Mouse (Mus musculus) megakaryocyte progenitor cell, adult 5-6 weeks (primary cell): ENCODE measurements around the gene Nqo1. TPM values are rescaled to one million over a fixed set of nuclear protein-coding genes. Genes with fewer than 3 reads are reported as not detected.

ENCODE experiments used
- ATAC-seq: replicated peaks from 2 replicates; pipeline ENCODE4 v1.8.0; 2016; ENCODE audit warnings: mild to moderate bottlenecking, moderate TSS enrichment, inconsistent platforms; ENCODE audit not compliant: poor library complexity
- total RNA-seq, 2 experiments: library from RNA; stranded (forward) in 1 of 2; stranded (reverse) in 1 of 2; fragments of 157-497, 149-512 nt in 1 of 2; fragments of 200-1000 nt in 1 of 2; gene quantifications; 2 replicates each; pipeline versions ENCODE4 v1.2.3 to v1.2.4; 2015 to 2017

The Nqo1 gene
- total RNA-seq (2015): 4.0 and 5.4 TPM in 2 replicates
- 2.8 and 3.5 TPM in 2 replicates for total RNA-seq (2017)

DNA sequence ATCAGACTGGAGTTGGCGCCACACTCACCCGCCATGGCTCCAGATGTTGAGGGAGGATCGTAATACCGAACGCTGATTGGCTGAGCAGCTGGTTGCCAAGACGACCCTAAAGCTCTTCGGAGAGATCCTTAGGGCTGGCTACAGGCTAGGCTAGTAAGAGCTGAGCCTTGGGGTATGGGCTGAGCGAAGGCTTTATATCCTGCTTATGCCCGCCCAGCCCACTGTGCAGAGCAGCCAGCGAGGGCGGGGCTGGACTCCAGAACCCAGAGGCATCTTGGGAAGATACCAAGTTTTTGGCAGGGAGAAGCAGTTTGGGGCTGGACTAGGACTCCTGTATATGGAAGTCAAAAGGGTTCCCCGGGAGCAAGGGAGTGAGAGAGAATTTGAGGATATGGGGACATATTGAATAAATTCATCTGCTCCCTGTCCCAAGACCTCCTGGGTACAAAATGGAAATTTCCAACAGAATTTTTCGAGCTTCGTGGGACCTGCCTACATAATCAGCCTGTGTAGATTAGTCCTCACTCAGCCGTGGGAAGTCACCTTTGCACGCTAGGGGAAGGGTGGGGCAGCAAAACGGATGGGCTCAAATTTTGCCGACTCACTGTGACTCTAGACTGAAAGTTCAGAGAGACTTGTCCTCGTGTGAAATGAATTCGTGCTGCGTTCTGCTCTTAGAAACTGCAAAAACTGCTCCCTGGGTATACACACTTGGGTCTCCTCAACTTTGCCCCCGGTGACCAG is at the start of gene Nqo1:
TSS of gene Nqo1 (minus strand) at position 169 of the 744 bp plus-strand sequence.
- ATAC-seq: peak; percentile 89

DNA sequence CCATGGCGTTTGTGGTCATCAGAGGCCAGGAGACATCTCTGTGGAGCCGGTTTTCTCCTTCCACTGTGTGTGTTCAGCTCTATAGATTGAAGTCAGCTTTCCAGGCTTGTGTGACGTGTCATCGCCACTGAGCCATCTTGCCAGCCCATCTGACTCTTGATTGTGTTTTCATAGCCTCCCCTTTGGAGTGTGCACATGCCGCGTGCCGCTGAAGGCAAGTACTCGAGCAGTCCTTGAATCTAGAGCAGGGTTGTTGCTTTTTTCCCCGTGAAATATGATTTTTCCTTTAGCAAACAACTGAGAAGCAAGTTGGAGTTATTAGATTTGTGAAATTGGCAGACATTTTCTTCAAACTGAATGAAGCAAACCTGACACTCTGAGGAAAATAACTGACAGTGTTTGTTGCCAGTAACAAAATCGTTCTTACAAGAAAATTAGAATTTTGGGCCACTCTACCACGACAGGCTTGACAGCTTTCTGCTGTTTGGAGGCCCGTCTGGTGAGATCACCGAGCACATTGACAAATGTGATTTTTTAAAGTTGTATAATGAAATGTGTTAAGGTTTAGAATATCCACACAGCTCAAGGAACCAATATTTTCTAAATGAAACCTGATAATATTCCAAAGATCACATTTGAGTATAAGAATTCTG is 48.5 kb upstream of the Nqo1 start:
- ATAC-seq: no peak

DNA sequence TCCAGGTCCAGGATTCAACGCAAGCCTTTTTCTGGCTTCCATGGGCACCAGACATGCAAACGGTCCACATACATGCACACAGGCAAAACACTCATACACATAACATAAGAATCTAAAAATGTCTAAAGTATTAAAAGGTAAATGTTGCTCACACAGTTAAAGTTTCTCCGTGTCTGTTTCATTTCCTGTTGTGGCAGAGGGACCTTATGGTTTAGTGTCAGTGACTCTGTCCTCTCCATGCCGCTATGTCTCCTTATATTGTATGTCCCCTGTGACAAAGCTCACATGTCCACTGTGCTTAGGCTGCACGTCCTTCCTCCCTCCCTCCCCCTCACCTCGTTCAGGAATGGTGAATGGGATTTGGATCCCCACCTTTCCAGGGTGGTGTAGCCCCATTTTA is 46.6 kb upstream of the Nqo1 start:
- ATAC-seq: no peak; the same call in 1 of the 2 replicates

DNA sequence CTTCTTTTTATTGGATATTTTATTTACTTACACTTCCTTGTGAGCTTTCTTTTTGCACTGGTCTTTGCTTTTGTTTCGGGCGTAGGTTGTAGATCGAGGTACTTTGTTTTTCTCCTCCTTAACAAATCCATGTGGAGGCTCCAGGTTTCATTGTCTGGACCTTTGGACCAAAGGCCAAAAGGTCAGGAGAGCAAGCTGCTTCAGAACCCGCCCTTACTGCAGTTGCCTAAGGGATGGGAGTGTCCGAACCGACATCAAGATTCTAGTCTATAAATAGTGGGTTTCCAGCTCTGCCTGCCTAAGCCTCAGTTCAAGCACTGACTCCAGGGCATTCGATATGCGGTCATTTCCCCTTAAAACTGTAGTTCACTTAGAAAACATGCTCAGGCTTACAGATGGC is 46.1 kb upstream of the Nqo1 start:
- no peak for ATAC-seq

DNA sequence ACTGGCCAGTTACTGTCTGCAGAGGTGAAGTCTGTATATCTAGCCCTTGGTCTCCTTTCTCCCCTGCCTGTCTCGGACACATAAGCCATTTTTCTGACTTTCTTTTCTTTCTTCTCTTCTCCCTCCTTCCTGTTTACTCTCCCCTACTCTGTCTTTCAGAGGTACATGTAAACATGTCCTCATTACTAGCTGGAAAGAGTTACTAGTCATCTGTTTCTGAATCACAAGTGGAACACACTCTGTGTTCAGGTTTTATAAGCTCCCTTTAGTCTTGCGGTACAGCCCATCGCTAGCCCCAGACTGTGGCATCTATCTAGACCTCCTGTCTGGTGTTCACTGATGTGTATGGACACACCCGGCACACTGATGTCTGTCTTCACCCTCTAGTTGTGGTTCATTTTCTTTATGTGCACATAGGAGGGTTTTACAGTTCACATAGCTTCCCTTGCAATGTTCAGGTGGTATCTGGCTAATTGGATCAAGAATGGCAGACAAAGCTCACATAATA is 45.4 kb upstream of the Nqo1 start:
- ATAC-seq: peak; percentile 45; the same call in 1 of the 2 replicates

DNA sequence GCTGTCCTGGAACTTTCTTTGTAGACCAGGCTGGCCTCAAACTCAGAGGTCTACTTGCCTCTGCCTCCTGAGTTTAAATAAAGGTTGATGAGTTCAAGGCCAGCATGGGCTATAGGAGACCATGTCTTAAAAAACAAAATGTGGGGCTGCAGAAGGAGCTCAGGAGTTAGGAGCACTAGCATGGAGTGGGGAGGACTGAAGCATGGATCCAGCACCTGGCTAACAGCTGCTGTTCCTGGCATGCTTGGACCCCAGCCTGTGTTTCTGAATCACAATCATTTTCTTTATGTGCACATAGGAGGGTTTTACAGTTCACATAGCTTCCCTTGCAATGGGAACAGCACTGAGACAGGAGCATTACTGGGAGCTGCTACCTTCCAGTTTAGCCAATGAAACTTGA is 44.7 kb upstream of the Nqo1 start:
- ATAC-seq: no peak

DNA sequence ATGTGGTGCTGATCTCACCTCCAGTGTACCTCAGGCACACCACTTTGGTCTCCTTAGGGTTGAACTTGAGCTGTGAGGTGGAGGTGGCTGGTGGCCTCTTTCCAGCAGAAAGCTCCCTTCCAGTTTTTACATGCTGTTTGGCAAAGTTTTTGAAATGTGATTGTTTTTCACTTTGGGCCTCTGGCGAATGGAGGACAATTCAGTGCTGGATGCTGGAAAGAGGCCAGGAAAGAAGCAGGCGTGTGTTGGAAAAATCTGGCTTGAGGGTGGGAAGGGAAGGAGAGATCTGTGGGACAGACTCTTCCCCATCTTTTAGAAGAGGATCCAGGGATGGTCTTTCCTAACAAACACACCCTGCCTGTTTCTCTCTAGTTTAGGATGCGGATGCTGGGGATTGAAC is 41.6 kb upstream of the Nqo1 start:
- no peak for ATAC-seq

DNA sequence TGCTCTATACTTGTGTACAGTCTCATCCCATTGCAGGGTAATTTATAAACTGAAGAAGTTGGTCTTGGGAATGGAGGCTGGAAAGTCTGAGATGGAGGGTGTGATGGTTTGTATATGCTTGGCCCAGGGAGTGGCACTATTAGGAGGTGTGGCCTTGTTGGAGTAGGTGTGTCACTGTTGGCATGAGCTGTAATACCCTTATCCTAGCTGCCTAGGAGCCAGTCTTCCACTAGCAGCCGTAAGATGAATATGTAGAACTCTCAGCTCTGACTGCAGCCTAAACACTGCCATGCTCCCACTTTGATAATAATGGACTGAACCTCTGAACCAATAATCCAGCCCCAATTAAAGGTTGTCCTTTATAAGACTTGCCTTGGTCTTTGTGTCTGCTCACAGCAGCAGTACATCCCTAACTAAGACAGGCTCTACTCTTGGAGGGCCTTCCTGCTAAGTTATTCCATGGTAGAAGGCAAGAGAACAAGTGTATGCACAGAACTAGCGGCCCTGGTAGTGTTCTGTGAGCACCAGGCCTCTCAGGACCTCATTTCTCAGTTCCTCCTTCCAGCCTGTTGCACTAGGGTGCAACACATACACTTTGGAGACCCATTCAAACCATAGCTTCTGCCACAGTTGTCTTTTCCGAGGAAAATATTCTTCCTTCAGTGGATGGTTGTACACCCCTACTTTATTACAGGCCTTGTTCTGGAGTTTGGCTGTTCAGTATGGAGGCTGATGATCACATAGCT is 37.0 kb upstream of the Nqo1 start:
- 0 out of 2 replicates have a peak, but pooled peaks have one; percentile 18 for ATAC-seq

DNA sequence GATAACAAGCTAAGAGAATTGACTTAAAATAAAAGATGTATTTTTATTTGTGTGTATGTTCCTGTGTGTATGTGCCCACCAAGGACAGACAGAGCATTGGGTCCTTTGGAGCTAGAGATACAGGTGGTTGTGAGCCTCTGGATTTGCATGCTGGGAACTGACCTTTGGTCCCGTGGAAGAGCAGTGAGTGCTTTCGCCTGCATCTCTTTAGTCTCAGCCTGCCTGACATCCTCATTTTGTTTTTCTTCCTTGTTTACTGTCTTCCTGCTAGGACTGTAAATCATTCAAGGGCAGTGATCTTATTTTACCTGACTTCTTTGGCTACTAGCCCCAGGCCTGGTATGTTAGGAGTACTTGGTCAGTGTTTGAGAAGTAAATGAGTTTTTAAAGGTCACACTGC is 34.7 kb upstream of the Nqo1 start:
- ATAC-seq: no peak

DNA sequence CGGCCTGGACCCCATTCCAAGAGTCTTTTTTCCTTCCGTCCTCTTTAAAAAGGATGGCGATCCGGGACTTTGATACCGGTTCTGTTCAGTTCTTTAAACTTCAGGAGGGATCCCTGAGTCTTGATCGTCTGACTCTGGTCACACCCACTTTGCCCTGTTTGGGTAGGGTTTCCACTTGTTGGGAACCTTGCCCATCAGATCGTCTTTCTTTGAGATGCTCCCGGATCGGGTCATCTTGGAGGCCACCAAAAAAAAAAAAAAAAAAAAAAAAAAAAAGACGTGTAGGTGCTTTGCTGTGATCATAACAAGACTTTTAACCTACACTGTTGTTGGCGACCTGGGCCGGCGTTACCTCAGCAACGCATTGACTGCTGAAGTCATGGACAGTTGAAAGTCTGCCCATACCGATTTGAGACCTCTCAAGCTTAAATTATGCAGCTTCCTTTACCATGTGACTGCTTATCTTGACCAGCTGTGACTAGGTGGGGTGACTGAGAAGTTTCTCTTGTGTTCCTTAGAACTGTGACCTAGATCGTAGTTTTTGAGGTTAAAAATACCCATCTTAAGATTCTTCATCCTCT is 33.9 kb upstream of the Nqo1 start:
- peak; percentile 69 for ATAC-seq

DNA sequence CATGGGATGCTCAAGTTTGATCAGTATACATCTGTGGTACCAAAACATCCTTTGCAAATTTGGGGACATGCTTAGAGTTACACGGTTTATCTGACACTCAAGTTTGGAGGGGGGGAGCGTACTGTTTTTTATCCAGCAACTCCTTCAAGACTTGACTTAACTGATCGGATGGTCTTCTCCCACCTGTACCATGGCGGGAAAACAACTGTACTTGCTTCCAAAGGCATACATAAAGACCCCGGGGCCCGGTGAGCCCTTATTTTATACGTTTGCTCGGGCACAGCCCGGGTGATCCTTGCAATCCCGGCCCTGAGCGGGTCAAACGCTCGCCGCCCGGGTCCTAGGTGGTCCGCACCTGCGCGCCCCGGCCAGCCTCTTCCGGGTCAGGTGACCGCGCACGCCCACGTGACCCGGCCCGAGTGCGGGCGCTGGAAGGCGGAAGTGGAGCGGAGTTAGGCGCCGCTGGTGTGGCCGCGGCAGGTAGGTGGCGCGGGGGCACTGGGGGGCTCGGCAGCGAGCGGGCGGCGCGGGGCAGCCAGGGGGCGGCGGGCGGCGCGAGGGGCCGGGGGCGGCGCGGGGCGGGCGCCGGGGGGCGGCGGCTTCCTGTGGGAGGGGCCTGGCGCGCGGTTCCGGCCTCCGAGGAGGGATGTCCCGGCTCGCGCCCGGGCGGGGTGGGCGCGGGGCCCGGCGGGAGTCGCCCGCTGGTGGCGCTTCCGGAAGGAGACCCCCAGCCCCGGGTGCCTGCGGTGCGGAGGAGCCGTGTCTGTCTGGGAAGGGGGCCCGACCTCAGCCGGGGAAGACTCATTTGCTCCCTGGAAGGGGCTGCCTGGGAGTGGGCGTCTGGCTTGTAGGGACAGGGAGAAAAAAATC is 33.2 kb upstream of the Nqo1 start, which contains the start of gene Wwp2:
TSS of gene Wwp2 (plus strand) at position 404 of the 870 bp plus-strand sequence.
- ATAC-seq: peak; percentile 62

DNA sequence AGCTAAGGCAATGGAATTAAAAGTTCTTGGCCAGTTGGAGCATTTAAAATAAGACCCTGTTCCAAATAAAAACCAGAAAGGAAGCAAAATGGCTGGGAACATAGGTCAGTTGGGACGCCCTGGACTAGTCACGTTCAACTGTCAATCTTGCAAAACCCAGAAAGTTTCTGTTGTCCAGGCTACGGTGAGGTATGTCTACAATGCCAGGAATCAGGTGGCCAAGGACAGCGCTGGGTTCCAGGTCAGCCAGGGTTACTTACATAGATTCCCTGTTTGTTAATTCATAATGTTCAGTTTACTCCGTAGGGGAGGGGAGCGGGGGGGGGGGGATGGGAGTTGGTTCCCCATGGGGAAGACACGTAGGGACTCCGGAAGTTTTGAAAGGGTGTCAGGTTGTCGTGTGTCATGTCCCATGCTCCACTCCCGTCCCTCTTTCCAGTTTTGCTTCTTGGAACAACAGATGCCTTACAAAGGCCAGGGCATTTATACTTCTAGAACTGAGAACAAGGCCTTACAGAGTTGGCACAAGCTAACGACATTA is 32.5 kb upstream of the Nqo1 start:
- peak; percentile 38 for ATAC-seq

DNA sequence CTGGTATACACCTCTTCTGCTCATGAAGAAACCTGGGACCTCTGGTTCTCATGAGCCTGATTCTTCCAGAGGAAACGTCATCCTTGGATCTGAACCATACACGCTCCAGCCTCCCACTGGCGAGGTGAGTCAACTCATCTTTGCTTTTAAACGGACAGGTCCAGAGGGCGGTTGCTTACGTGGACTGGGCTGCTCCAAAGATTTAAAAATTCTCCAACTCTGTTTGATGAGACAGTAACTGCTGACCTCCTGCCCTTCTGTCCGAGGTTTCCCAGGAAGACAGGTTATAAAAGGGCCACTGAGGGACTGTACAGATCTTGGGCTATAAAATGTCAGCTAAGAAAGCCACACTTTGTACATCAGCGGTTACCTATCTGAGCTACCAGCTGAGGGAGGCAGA is 27.8 kb upstream of the Nqo1 start:
- no peak for ATAC-seq

DNA sequence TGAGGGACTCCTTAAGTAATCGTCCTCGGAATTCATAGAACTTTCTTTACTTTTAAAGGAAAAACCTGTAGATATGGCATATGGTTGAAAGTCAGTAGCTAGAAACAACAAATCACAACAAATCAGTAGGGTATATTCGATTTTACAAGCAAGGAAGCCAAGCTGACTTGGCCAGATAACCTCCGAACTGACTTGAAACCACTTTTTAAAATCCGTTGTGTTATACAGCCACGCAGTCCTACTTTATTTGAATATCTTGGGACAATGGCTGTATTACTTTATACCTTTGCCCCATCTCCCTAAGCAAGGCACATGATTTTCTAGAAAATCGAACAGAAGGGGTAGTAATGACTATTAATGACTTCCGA is 22.2 kb upstream of the Nqo1 start:
- peak; percentile 15; the same call in 1 of the 2 replicates for ATAC-seq

DNA sequence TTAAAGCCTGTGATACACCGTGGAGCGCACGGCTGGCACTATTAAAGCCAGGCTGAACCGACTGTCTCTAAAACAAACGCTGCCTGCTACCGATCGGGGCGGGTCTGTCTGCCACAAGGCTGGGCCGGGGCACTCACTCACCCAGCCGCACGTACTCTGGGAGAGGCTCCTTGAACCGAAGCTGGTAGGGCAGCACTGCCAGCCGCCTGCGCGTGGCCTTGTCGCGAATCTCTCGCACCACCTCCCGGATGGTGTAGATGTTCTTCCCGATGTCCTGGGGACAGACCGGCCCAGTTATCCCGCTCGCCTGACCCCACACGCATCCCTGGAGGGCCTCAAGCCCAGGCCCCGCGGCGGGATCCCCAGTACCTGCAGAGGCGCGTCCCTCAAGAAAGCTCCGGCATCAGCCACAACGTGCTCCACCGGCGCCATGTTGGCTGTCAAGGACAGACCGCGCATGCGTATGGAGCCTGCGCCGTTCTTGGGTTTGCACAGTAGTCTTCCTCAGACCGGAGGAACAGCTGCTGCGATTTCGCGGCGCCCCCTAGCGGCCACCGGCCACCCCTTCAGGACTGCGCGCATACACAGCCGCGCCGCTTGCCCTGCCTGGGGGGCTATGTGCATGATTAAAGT is 21.7 kb upstream of the Nqo1 start, which contains the start of gene Nob1:
TSS of gene Nob1 (minus strand) at position 455 of the 633 bp plus-strand sequence.
- peak; percentile 93 for ATAC-seq

DNA sequence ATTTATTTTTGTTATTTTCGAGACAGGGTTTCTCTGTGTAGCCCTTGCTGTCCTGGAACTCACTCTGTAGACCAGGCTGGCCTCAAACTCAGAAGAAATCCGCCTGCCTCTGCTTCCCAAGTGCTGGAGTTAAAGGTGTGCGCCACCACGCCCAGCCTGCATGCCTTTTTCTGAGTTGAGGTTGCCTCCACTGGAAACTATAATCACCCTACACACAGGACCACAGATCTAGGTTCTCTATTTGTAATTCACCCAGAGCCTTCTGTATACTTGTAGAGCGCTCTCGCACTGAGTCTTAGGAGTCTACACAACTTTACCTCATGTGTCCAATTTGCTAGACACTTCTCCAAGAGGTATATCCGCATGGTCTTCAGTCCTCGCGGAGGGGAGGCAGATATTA is 21.2 kb upstream of the Nqo1 start:
- ATAC-seq: peak; percentile 5; the same call in 1 of the 2 replicates

DNA sequence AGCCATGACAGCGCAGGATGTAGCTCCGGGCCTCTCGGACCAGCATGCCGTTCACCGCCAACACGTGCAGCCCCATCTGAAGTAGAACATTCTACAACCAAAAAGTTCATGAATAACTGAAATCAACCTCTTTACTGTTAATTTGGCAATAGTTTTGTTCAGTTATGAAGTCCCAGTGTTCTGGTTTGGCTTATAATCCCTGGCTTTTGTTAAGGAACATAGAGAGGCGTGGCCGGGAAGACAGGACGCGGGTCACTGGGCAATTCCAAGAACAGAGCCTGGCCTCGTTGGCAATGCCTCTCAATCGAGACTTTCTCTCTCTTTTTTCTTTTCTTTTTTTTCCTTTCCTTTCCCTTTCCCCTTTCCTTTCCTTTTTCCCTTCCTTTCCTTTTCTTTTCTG is 14.0 kb upstream of the Nqo1 start:
- no peak for ATAC-seq

DNA sequence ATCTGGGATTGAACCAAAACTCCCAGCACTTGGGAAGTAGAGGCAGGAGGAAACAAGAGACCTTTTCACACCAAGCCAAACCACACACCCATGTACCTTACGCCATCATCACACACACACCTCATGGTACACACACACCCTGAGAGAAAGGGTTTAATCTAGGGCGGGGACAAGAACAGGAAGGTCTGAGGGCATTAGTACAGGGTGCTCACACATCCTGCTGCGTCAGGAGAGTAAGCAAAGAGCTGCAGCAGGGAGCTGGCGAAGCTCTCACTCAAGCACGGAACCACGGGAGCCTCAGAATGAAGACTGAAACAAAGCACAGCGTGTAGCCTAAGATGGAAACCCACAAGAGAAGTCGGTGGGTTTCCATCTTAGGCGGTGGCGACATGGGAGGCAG is 10.9 kb upstream of the Nqo1 start:
- no peak for ATAC-seq

DNA sequence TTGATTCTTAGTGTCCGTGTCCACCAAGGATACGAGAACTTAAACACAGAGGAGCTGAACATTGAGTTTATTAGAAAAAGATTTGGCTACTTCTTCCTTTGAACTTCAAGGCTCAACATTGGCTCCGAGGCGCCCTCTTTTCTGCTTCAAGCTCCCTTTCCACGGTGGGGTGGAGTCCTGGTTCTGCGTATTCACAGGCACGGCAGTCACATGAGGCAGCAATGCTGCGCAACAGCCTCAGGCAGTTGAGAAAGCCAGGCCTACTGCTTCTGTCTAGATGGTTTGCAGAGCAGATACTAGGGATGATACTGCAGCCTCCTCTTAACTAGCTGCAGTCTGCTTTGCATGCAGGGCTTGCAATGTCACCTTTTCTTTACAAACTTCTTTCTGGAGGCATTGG is 9.5 kb upstream of the Nqo1 start:
- ATAC-seq: no peak
